Mouse (Mus musculus) forelimb bud, embryonic 11.5 days (tissue): ENCODE measurements at regions not wholly inside any gene's neighbourhood (a gene's known extent, or its start where the extent isn't known, plus 50 kb on each side); places are given as distances from the start of the nearest gene placed in this dataset.

Source experiments
- DNase-seq: peaks from one replicate; pipeline ENCODE4 v3.0.0-alpha.2; 2012; ENCODE audit warnings: low read depth, low spot score

GRCm38 (mm10) chr11:17620462-17621248 is 333.0 kb downstream of the Etaa1 start:
- DNase-seq, result no peak

GRCm38 (mm10) chr11:17629541-17630171 is 324.0 kb downstream of the Etaa1 start:
- DNase-seq, result peak; percentile 52

- DNase-seq, result peak; percentile 40
These were observed 323.5 kb downstream of the Etaa1 start for GRCm38 (mm10) chr11:17630172-17630553.

- DNase-seq, result peak; percentile 28
These were observed 316.5 kb downstream of the Etaa1 start for GRCm38 (mm10) chr11:17637158-17637557.

- DNase-seq, result no peak
These were observed 313.8 kb downstream of the Etaa1 start for GRCm38 (mm10) chr11:17639922-17640321.

GRCm38 (mm10) chr11:17647441-17647840 is 306.2 kb downstream of the Etaa1 start:
- DNase-seq, result no peak

GRCm38 (mm10) chr11:17651389-17652156 is 302.1 kb downstream of the Etaa1 start:
- no peak for DNase-seq

GRCm38 (mm10) chr11:17655840-17656239 is 297.8 kb downstream of the Etaa1 start:
- no peak for DNase-seq

- no peak for DNase-seq
These were observed 296.0 kb downstream of the Etaa1 start for GRCm38 (mm10) chr11:17657720-17658119.

GRCm38 (mm10) chr11:17658289-17658688 is 295.4 kb downstream of the Etaa1 start:
- DNase-seq, result no peak

- DNase-seq, result no peak
These were observed 295.0 kb downstream of the Etaa1 start for GRCm38 (mm10) chr11:17658717-17659116.

- DNase-seq, result no peak
These were observed 289.8 kb downstream of the Etaa1 start for GRCm38 (mm10) chr11:17663893-17664292.

- no peak for DNase-seq
These were observed 287.8 kb downstream of the Etaa1 start for GRCm38 (mm10) chr11:17665624-17666552.

- no peak for DNase-seq
These were observed 272.7 kb downstream of the Etaa1 start for GRCm38 (mm10) chr11:17680998-17681397.

- peak; percentile 73 for DNase-seq
These were observed 268.0 kb downstream of the Etaa1 start for GRCm38 (mm10) chr11:17685711-17686113.

GRCm38 (mm10) chr11:17686806-17687205 is 266.9 kb downstream of the Etaa1 start:
- DNase-seq, result no peak

- no peak for DNase-seq
These were observed 259.5 kb downstream of the Etaa1 start for GRCm38 (mm10) chr11:17694145-17694544.

GRCm38 (mm10) chr11:17708769-17709168 is 244.9 kb downstream of the Etaa1 start:
- DNase-seq, result no peak

GRCm38 (mm10) chr11:17722051-17722450 is 231.6 kb downstream of the Etaa1 start:
- no peak for DNase-seq

- no peak for DNase-seq
These were observed 226.2 kb downstream of the Etaa1 start for GRCm38 (mm10) chr11:17727258-17728034.
